Mouse (Mus musculus): ENCODE data around the gene Os9.

DNA sequence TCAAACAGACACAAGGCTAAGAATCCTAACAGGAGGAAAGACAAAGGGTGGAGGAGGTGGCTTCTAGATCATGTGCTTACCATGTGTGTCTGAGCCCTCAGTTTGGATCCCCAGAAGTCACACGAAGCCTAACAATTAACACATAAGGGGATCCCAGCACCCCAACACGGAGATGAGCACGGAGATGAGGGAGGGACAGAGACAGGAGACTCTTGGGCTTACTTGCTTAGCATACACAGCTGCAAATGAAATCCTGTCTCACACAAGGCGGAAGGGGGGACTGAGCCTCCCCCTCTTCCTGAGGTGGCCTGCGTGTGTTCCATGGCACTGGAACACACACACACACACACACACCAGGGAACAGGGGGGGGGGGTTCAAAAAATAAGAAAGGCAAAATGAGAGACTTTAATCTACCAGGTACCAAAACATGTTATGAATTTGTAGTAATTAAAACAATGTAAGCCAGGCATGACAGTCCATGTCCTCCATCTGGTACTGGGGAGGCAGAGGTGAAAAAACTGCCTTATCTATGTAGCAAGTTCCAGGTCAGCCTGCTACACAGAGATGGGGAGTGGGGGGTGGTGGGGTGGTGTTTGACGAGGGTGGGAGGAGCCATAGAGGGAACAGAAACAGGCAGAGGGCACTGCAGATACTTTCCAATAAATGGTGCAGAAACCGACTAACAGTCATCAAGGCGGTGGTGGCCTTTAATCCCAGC lies 14.3 kb upstream of the Os9 start:
- TF ChIP-seq CTCF (IDR thresholded peaks at IDR 0.05; ENCODE audit: extremely low read depth, insufficient read length, insufficient replicate concordance, low read depth, low read length) (no peak), POLR2A (IDR thresholded peaks at IDR 0.05; ENCODE audit: low read depth, low read length) (no peak; the same call in 1 of the 2 replicates)
